Mouse (Mus musculus) heart, postnatal 0 days (tissue): ENCODE results near the gene Lenep. TPM values are rescaled to one million over a fixed set of nuclear protein-coding genes. Genes with fewer than 3 reads are reported as not detected.

ENCODE experiments used
- ATAC-seq: fragments of 200-750 bp; cut with Nextera tagmentation; 2 replicates; pipeline ENCODE4 v1.8.0; 2017; ENCODE audit warnings: low read depth, moderate number of reproducible peaks, moderate library complexity; ENCODE audit not compliant: insufficient read depth
- DNase-seq: peaks from one replicate; pipeline ENCODE4 v3.0.0-alpha.2; 2016; ENCODE audit warnings: low spot score
- H3K27ac ChIP-seq: fragments of 300-500 bp; sonication (generic); 2 replicates; pipeline ENCODE4 v1.5.1; 2014; ENCODE audit warnings: low read depth, mild to moderate bottlenecking
- H3K27me3 ChIP-seq: fragments of 300-500 bp; sonication (generic); 2 replicates; pipeline ENCODE4 v1.6.1; 2014; ENCODE audit warnings: low read length, mixed read lengths; ENCODE audit not compliant: control insufficient read depth, insufficient read depth
- H3K36me3 ChIP-seq: fragments of 300-500 bp; sonication (generic); replicated peaks from 2 replicates; pipeline ENCODE4 v1.6.1; 2014; ENCODE audit warnings: low read length, mixed read lengths; ENCODE audit not compliant: control insufficient read depth, insufficient read depth
- H3K4me1 ChIP-seq: fragments of 300-500 bp; sonication (generic); 2 replicates; pipeline ENCODE4 v1.6.1; 2014; ENCODE audit warnings: antibody characterized with exemption; ENCODE audit not compliant: control insufficient read depth, insufficient read depth
- H3K4me2 ChIP-seq: fragments of 300-500 bp; sonication (generic); 2 replicates; pipeline ENCODE4 v1.6.1; 2014; ENCODE audit warnings: low read depth, mild to moderate bottlenecking, low read length, moderate library complexity
- H3K4me3 ChIP-seq: fragments of 300-500 bp; sonication (generic); 2 replicates; pipeline ENCODE4 v1.5.1; 2014; ENCODE audit warnings: low read depth, low read length
- H3K9ac ChIP-seq: fragments of 300-500 bp; sonication (generic); replicated peaks from 2 replicates; pipeline ENCODE4 v1.6.1; 2014; ENCODE audit warnings: low read depth, low read length, mixed read lengths
- H3K9me3 ChIP-seq: fragments of 300-500 bp; sonication (generic); replicated peaks from 2 replicates; pipeline ENCODE4 v1.6.1; 2016; ENCODE audit warnings: low read length; ENCODE audit not compliant: control insufficient read depth
- CTCF ChIP-seq: IDR thresholded peaks from 2 replicates; pipeline ENCODE4 v1.5.1; 2016; ENCODE audit warnings: antibody characterized with exemption, control low read depth, low read depth
- EP300 ChIP-seq: IDR thresholded peaks from 2 replicates; pipeline ENCODE4 v1.6.1; 2016; ENCODE audit warnings: antibody characterized with exemption, low read depth
- WGBS: fragments of 180-500 bp; shearing (Covaris S2); extraction: QIAGEN DNeasy Blood & Tissue Kit; methylation state at CpG from one replicate; pipeline ENCODE4 v1.1.7; 2014; 5-methylcytosine and 5-hydroxymethylcytosine counted together
- polyA plus RNA-seq: library from polyadenylated mRNA; unstranded; fragments of >200 nt; fragmentation: Nextera tagmentation; extraction: Ambion mirVana; gene quantifications from 2 replicates; pipeline ENCODE4 v1.2.1, GENCODE M21; 2015
- total RNA-seq: library from RNA; depleted of rRNA; stranded (reverse); fragments of >200 nt; gene quantifications from 2 replicates; pipeline ENCODE4 v1.2.3, GENCODE M21; 2014; ENCODE audit warnings: low replicate concordance

Gene Lenep
- total and polyA plus RNA-seq, 2 experiments from 2014 or later: not detected

DNA sequence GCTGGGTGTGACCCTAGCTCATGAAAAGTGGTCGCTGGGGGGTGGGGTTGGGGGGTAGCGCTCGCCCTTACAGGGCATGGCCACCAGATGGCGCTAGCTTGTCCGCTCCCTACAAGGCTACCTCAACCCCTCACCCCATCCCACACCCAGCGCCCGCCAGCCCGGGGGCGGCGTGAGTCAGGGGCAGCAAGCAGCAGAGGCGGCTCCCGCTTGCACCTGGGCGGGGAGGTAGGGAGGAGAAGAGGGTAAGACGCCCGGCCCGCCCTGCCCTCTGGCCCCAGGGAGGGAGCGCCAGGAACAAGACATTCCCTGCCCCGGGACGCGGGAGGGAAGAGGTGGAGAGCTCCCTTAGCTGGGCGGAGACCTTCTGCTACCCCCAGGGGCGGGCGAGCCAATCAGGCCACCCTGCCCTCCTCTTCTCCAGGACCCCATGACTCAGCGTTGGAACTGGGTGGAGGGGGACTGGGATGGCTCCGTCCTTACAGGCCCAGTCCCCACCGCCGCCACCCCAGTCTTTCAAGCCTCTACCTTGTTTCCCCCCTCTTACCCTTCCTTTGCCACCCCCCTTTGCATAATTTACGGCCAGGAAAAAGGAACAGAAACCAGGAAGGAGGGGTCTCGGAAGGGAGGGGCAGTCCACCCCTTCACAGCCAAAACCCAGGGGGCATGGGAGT lies 24.1 kb downstream of the Lenep start:
- no peak for TF ChIP-seq EP300
- TF ChIP-seq CTCF: peak; percentile 87
- peaks cover 11% of the 10 kb centered on the region for H3K36me3 ChIP-seq

DNA sequence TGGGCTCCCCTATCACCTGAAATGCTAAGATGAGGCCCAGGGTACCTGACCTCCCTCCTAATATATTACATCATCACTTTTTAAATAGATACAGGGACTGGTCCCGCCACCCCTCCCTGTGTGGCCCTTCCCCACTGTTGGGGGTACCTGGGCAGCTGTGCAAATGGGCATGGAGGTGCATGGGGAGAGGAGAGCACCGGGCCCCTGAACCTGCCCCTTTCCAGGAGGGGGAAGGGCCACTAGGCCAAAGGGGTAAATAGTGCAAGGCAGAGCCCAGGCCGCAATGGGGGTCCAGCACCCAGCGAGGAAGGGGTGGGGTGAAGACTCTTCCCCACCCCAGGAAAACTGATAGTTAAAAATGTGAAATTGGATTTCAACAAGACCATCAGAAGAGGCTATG lies 24.8 kb downstream of the Lenep start:
- H3K4me3 ChIP-seq: peak overlapping the region; percentile 48
- peak overlapping the region; percentile 42; the same call in 1 of the 2 replicates for H3K9ac ChIP-seq
- H3K36me3 ChIP-seq: peaks cover 11% of the 10 kb centered on the region
- H3K9me3 ChIP-seq: no peaks in the 10 kb centered on the region
- H3K4me2 ChIP-seq: peak overlapping the region; percentile 70
- TF ChIP-seq EP300: no peak
- no peak for TF ChIP-seq CTCF
- H3K27ac ChIP-seq: no peak overlapping the region
- WGBS: 70% methylated on average over 4 of the region's 4 CpGs
- H3K27me3 ChIP-seq: no peaks in the 10 kb centered on the region
- peaks cover 6% of the 10 kb centered on the region; the same call in 1 of the 2 replicates for H3K4me1 ChIP-seq
- ATAC-seq (0 out of 2 replicates have a peak, but pooled peaks have one; percentile 7), DNase-seq (no peak)

More for the DNA sequence above, 24.1 kb downstream of the Lenep start:
- Histone ChIP-seq H3K9me3 (no peaks in the 10 kb centered on the region), H3K4me1 (peaks cover 6% of the 10 kb centered on the region; the same call in 1 of the 2 replicates), H3K27me3 (no peaks in the 10 kb centered on the region), H3K4me3 (peak overlapping the region; percentile 48), H3K9ac (peak overlapping the region; percentile 42), H3K4me2 (peak overlapping the region; percentile 70), H3K27ac (no peak overlapping the region)
- 7% methylated on average over 24 of the region's 29 CpGs for WGBS
- DNase-seq (peak; percentile 73), ATAC-seq (peak; percentile 92)

DNA sequence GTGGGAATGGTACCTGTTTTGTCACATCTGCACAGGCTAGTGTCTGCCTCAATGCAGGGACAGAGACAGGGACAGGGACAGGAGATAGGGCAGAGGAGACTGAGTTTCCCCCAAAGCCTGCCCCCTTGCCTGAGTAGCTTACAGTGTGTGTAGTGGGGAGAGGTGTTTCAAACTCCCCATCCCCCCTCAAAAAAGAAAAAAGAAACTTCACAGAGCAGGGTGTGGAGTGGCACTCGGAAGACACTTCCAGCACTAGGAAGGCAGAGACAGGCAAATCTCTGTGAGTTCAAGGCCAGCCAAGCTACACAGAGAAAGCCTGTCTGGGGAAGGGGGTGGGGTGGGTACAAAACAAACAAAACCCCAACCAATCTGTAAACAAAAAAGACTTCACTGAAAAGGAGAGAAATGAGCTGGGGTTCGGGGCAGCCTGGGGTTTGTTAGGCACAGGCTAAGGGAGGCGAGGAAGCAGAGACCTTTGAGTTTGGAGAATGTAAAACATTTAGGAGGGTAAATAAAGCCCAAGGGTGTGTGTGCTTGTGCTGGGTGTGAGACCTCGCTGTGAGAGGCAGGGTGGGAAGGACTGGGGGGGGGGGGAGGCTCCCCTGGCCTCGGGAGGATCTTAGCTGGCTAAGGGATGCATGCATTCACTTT lies 28.9 kb downstream of the Lenep start:
- H3K36me3 ChIP-seq: no peaks in the 10 kb centered on the region
- ATAC-seq (no peak), DNase-seq (no peak)
- TF ChIP-seq CTCF (no peak), EP300 (no peak)
- H3K9me3 ChIP-seq: no peaks in the 10 kb centered on the region
- H3K27me3 ChIP-seq: no peaks in the 10 kb centered on the region
- no peak overlapping the region for H3K27ac ChIP-seq
- no peak overlapping the region for H3K9ac ChIP-seq
- no peak overlapping the region for H3K4me3 ChIP-seq
- 57% methylated on average over 5 of the region's 5 CpGs for WGBS
- H3K4me2 ChIP-seq: no peak overlapping the region
- peaks cover 6% of the 10 kb centered on the region; the same call in 1 of the 2 replicates for H3K4me1 ChIP-seq

DNA sequence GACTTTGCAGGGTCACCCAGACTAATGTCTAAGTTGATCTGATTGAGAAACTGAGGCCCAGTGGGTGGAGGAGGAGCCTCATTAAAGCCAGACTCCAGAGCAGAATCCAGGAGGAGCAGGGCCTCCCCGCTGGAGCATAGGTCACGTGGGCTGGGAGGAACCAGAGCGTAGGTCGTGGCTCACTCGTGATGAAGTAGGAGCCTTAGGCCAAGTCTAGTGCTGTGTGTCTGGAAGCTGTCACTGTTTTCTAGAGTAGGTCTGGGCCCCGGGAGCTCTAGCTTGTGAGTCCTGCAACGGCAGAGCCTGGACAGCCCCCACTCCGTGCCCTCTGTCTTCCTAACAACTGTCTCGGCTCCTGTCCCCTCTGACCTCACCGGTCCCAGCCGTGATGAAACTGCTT lies 35.3 kb downstream of the Lenep start:
- no peak for TF ChIP-seq CTCF
- no peak for TF ChIP-seq EP300
- Histone ChIP-seq H3K27me3 (no peaks in the 10 kb centered on the region), H3K4me2 (no peak overlapping the region), H3K4me1 (no peaks in the 10 kb centered on the region), H3K9ac (no peak overlapping the region), H3K27ac (no peak overlapping the region), H3K36me3 (no peaks in the 10 kb centered on the region), H3K4me3 (no peak overlapping the region), H3K9me3 (no peaks in the 10 kb centered on the region)
- DNase-seq (no peak), ATAC-seq (no peak)
- 34% methylated on average over 11 of the region's 11 CpGs for WGBS

DNA sequence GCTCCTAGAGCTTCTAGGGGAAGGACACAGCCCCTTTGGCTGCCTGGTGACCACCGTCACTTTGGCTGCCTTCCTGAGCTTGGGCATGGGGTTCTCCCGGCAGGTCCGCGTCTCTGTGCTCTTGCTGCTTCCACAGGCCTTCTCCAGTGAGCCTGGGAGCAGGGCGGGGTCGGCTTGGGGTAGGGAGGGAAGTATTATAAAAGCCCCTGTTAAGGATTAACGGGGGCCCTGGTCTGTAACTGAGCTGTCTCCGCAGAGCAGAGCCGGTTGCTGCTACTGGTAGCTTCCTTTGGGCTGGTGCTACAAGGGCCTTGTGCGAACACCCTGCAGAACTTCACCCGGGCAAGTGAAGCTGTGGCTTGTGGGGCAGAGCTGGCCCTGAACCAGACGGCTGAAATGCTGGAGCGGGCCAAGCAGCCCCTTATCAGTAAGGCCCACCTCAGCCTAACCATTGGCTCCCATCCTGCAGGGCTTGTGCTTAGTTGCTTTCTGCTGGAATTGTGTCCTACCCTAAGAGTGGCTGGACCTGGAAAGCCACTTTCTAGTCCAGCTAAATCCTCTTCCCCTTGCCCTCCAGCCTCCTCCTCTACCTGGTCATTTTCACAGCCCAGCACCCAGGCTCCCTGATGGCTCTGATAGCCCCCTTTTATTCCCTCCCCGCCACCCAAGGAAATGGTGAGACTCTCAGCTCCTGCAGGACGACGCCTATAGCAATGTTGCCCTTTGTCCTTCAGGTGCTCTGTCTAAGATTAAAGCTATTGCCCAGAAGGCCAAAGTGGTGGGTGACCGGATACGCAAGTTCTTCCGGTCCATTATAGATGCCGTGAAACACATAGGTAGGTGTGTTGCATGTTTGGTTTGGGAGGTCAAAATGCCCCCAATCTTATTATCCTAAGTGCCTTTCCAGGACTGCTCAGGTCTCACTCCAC lies 36.8 kb downstream of the Lenep start:
- H3K4me3 ChIP-seq: no peak overlapping the region

More for the DNA sequence above, 36.8 kb downstream of the Lenep start:
- TF ChIP-seq CTCF (no peak), EP300 (no peak)
- DNase-seq (no peak), ATAC-seq (no peak)
- no peaks in the 10 kb centered on the region for H3K4me1 ChIP-seq
- no peaks in the 10 kb centered on the region for H3K36me3 ChIP-seq
- no peaks in the 10 kb centered on the region for H3K9me3 ChIP-seq
- H3K27me3 ChIP-seq: no peaks in the 10 kb centered on the region
- WGBS: 67% methylated on average over 20 of the region's 20 CpGs
- no peak overlapping the region for H3K4me2 ChIP-seq
- H3K9ac ChIP-seq: no peak overlapping the region
- no peak overlapping the region for H3K27ac ChIP-seq
